Mouse (Mus musculus): Measurements from ENCODE around the gene Kcnh1.

GRCm38 (mm10) chr1:192269911-192270310 is 79.3 kb downstream of the Kcnh1 start:
- no peak for TF ChIP-seq NRF1 (IDR thresholded peaks at IDR 0.05; ENCODE audit: low read depth, low read length)
- TF ChIP-seq UBTF (IDR thresholded peaks at IDR 0.05; ENCODE audit: low read depth, low read length) = no peak
- TF ChIP-seq ZNF384 (IDR thresholded peaks at IDR 0.05; ENCODE audit: low read depth, low read length) = no peak
- no peak for TF ChIP-seq EP300 (IDR thresholded peaks at IDR 0.05; ENCODE audit: low read length)
- no peak for TF ChIP-seq POLR2A (IDR thresholded peaks at IDR 0.05; ENCODE audit: low read depth, low read length)
- no peak for TF ChIP-seq ELF1 (IDR thresholded peaks at IDR 0.05; ENCODE audit: low read depth, low read length)
- TF ChIP-seq CTCF (conservative IDR thresholded peaks at IDR 0.05 in 1 of 2, IDR thresholded peaks at IDR 0.05 in 1 of 2; ENCODE audit: low read depth in 2 of 2, low read length in 2 of 2) = no peak
- TF ChIP-seq E2F4 (IDR thresholded peaks at IDR 0.05; ENCODE audit: insufficient replicate concordance, low read depth, low read length) = no peak
- TF ChIP-seq MAFK (IDR thresholded peaks at IDR 0.05; ENCODE audit: insufficient replicate concordance, low read length) = no peak
- no peak for TF ChIP-seq ZKSCAN1 (IDR thresholded peaks at IDR 0.05; ENCODE audit: borderline replicate concordance, low read depth, low read length)
- TF ChIP-seq JUND (conservative IDR thresholded peaks at IDR 0.05; ENCODE audit: low read depth, low read length) = no peak
- no peak for TF ChIP-seq USF1 (IDR thresholded peaks at IDR 0.05; ENCODE audit: low read depth, low read length)
- no peak for TF ChIP-seq PAX5 (IDR thresholded peaks at IDR 0.05; ENCODE audit: low read length)
- no peak for TF ChIP-seq KAT2A (IDR thresholded peaks at IDR 0.05; ENCODE audit: insufficient replicate concordance, low read length)

Measured in CH12.LX (cell line).